ENCODE assay signal across 28 mouse cellular contexts in genomic region chr6:71716434-71716833, GRCm38 (mm10). TPM values are rescaled to one million over a fixed set of nuclear protein-coding genes. Genes with fewer than 3 reads are reported as not detected.
A peak's percentile ranks its signal among the peaks of the same experiment; 100 is the strongest.
DNase-seq lines count a peak whose midpoint lies in the region; ATAC-seq lines count a peak whose summit lies in the region.
"Had no signal": no experiment of that assay in that cellular context is flagged by ENCODE, and none has a peak within 500 bp of the region (broad histone marks: within the 10 kb centered on the region; RNA-seq: fewer than 3 reads in every experiment).

No protein-coding gene starts in this region.

- 0 out of 2 replicates have a peak, but pooled peaks cover 4% of the 10 kb centered on the region for H3K36me3 ChIP-seq in forebrain, embryonic 13.5 days (ENCODE audit: poor library complexity, severe bottlenecking)
- no peaks in the 10 kb centered on the region for H3K36me3 ChIP-seq in forebrain, embryonic 14.5 days (ENCODE audit: control insufficient read depth, insufficient read depth, low read length)
- H3K36me3 ChIP-seq in hindbrain, embryonic 14.5 days (replicated peaks; ENCODE audit: control insufficient read depth, insufficient read depth), result 0 out of 2 replicates have a peak, but pooled peaks cover 2% of the 10 kb centered on the region
- H3K36me3 ChIP-seq in hindbrain, embryonic 10.5 days, result 0 out of 2 replicates have a peak, but pooled peaks cover 4% of the 10 kb centered on the region
- no peaks in the 10 kb centered on the region for H3K36me3 ChIP-seq in neural tube, embryonic 12.5 days
- peaks cover 4% of the 10 kb centered on the region; the same call in 1 of the 2 replicates for H3K36me3 ChIP-seq in heart, embryonic 12.5 days
- H3K36me3 ChIP-seq: embryonic facial prominence, embryonic 13.5 days; liver, embryonic 12.5 days had no signal

- H3K27ac ChIP-seq in forebrain, embryonic 13.5 days, result no peak overlapping the region
- no peak overlapping the region for H3K27ac ChIP-seq in forebrain, embryonic 14.5 days (ENCODE audit: low read depth, low read length)
- no peak overlapping the region for H3K27ac ChIP-seq in hindbrain, embryonic 14.5 days
- H3K27ac ChIP-seq in hindbrain, embryonic 10.5 days, result no peak overlapping the region
- H3K27ac ChIP-seq in neural tube, embryonic 12.5 days, result no peak overlapping the region
- H3K27ac ChIP-seq in heart, embryonic 12.5 days (ENCODE audit: poor library complexity, severe bottlenecking), result no peak overlapping the region
- H3K27ac ChIP-seq: embryonic facial prominence, embryonic 13.5 days; kidney, postnatal 0 days; liver, embryonic 12.5 days; stomach, postnatal 0 days had no signal

- DNase-seq in forebrain, embryonic 14.5 days (ENCODE audit: low spot score), result no peak
- no peak for DNase-seq in hindbrain, embryonic 14.5 days (ENCODE audit: low spot score)
- no peak for DNase-seq in hindbrain, embryonic 10.5 days (ENCODE audit: low spot score)
- DNase-seq in neural tube, embryonic 10.5 days (ENCODE audit: extremely low spot score, low spot score), result no peak
- DNase-seq: adrenal gland, postnatal 10 days; cerebellum, adult 11 months; cerebellum, adult 9-10 months; cerebellum, postnatal 36 days; gastrocnemius, postnatal 10 days; heart, postnatal 14 days; kidney, adult 8-10 months; layer of hippocampus, postnatal 36 days; left cerebral cortex, postnatal 4 days; liver, postnatal 0 days; lung, postnatal 4 days; right cerebral cortex, postnatal 4 days; thymus, adult 18-20 months; thymus, postnatal 25 days had no signal

- no peak overlapping the region for H3K4me2 ChIP-seq in forebrain, embryonic 13.5 days
- no peak overlapping the region for H3K4me2 ChIP-seq in forebrain, embryonic 14.5 days (ENCODE audit: low read length)
- H3K4me2 ChIP-seq in hindbrain, embryonic 14.5 days (replicated peaks), result no peak overlapping the region
- H3K4me2 ChIP-seq in neural tube, embryonic 12.5 days (replicated peaks), result no peak overlapping the region
- no peak overlapping the region for H3K4me2 ChIP-seq in heart, embryonic 12.5 days
- H3K4me2 ChIP-seq: embryonic facial prominence, embryonic 13.5 days; liver, embryonic 12.5 days had no signal

- 0 out of 2 replicates have a peak, but pooled peaks cover 5% of the 10 kb centered on the region for H3K4me1 ChIP-seq in forebrain, embryonic 13.5 days
- H3K4me1 ChIP-seq in forebrain, embryonic 14.5 days (ENCODE audit: control insufficient read depth, insufficient read depth, low read length), result no peaks in the 10 kb centered on the region
- peaks cover 5% of the 10 kb centered on the region; the same call in 1 of the 2 replicates for H3K4me1 ChIP-seq in hindbrain, embryonic 14.5 days (replicated peaks; ENCODE audit: control insufficient read depth, insufficient read depth, low read length)
- H3K4me1 ChIP-seq in hindbrain, embryonic 10.5 days (replicated peaks), result no peaks in the 10 kb centered on the region
- H3K4me1 ChIP-seq in neural tube, embryonic 12.5 days, result no peaks in the 10 kb centered on the region
- peaks cover 8% of the 10 kb centered on the region; the same call in 1 of the 2 replicates for H3K4me1 ChIP-seq in heart, embryonic 12.5 days (replicated peaks)

- no peaks in the 10 kb centered on the region for H3K27me3 ChIP-seq in forebrain, embryonic 13.5 days
- H3K27me3 ChIP-seq in forebrain, embryonic 14.5 days (replicated peaks; ENCODE audit: control insufficient read depth, insufficient read depth, low read length), result no peaks in the 10 kb centered on the region
- H3K27me3 ChIP-seq in hindbrain, embryonic 14.5 days (ENCODE audit: control insufficient read depth, insufficient read depth, low read length), result no peaks in the 10 kb centered on the region
- H3K27me3 ChIP-seq in hindbrain, embryonic 10.5 days (ENCODE audit: insufficient read depth, poor library complexity, severe bottlenecking), result no peaks in the 10 kb centered on the region
- H3K27me3 ChIP-seq in neural tube, embryonic 12.5 days (replicated peaks), result no peaks in the 10 kb centered on the region
- H3K27me3 ChIP-seq in heart, embryonic 12.5 days (replicated peaks), result no peaks in the 10 kb centered on the region
- H3K27me3 ChIP-seq: embryonic facial prominence, embryonic 13.5 days; liver, embryonic 12.5 days had no signal

- H3K4me3 ChIP-seq in forebrain, embryonic 13.5 days, result no peak overlapping the region
- H3K4me3 ChIP-seq in forebrain, embryonic 14.5 days (ENCODE audit: low read depth, low read length), result no peak overlapping the region
- no peak overlapping the region for H3K4me3 ChIP-seq in hindbrain, embryonic 14.5 days (replicated peaks; ENCODE audit: low read length)
- no peak overlapping the region for H3K4me3 ChIP-seq in hindbrain, embryonic 10.5 days
- no peak overlapping the region for H3K4me3 ChIP-seq in neural tube, embryonic 12.5 days
- H3K4me3 ChIP-seq in heart, embryonic 12.5 days, result no peak overlapping the region
- H3K4me3 ChIP-seq: embryonic facial prominence, embryonic 13.5 days; liver, embryonic 12.5 days; megakaryocyte, embryonic 14.5 days had no signal

- H3K9me3 ChIP-seq in forebrain, embryonic 13.5 days (replicated peaks), result no peaks in the 10 kb centered on the region
- no peaks in the 10 kb centered on the region for H3K9me3 ChIP-seq in forebrain, embryonic 14.5 days (replicated peaks; ENCODE audit: control insufficient read depth, low read length)
- no peaks in the 10 kb centered on the region for H3K9me3 ChIP-seq in hindbrain, embryonic 14.5 days (ENCODE audit: control insufficient read depth, low read length)
- H3K9me3 ChIP-seq in hindbrain, embryonic 10.5 days, result 0 out of 2 replicates have a peak, but pooled peaks cover 2% of the 10 kb centered on the region
- H3K9me3 ChIP-seq in neural tube, embryonic 12.5 days, result no peaks in the 10 kb centered on the region
- 0 out of 2 replicates have a peak, but pooled peaks cover 3% of the 10 kb centered on the region for H3K9me3 ChIP-seq in heart, embryonic 12.5 days (replicated peaks)
- H3K9me3 ChIP-seq: embryonic facial prominence, embryonic 13.5 days; liver, embryonic 12.5 days had no signal

- H3K9ac ChIP-seq in forebrain, embryonic 13.5 days, result no peak overlapping the region
- no peak overlapping the region for H3K9ac ChIP-seq in forebrain, embryonic 14.5 days (ENCODE audit: low read length)
- no peak overlapping the region for H3K9ac ChIP-seq in hindbrain, embryonic 14.5 days
- no peak overlapping the region for H3K9ac ChIP-seq in neural tube, embryonic 12.5 days
- H3K9ac ChIP-seq in heart, embryonic 12.5 days, result no peak overlapping the region
- H3K9ac ChIP-seq: embryonic facial prominence, embryonic 13.5 days; liver, embryonic 12.5 days; liver, postnatal 0 days had no signal

- WGBS in forebrain, embryonic 13.5 days, result 96% methylated on average over 5 of the region's 5 CpGs
- WGBS in forebrain, embryonic 14.5 days, result 95% methylated on average over 5 of the region's 5 CpGs
- WGBS in hindbrain, embryonic 14.5 days, result 98% methylated on average over 5 of the region's 5 CpGs
- 91% methylated on average over 5 of the region's 5 CpGs for WGBS in hindbrain, embryonic 10.5 days
- WGBS in neural tube, embryonic 12.5 days, result 95% methylated on average over 5 of the region's 5 CpGs
- WGBS in heart, embryonic 12.5 days, result 94% methylated on average over 5 of the region's 5 CpGs

- peak; percentile 38; the same call in 1 of the 2 replicates for ATAC-seq in forebrain, embryonic 13.5 days
- ATAC-seq in forebrain, embryonic 14.5 days, result no peak
- ATAC-seq in hindbrain, embryonic 14.5 days (ENCODE audit: low FRiP score), result peak; percentile 59; the same call in 1 of the 2 replicates
- 0 out of 2 replicates have a peak, but pooled peaks have one; percentile 41 for ATAC-seq in neural tube, embryonic 12.5 days (ENCODE audit: low FRiP score, low read depth)
- no peak for ATAC-seq in heart, embryonic 12.5 days (ENCODE audit: insufficient number of reproducible peaks, low FRiP score)
- ATAC-seq: intestine, embryonic 16.5 days; liver, embryonic 12.5 days; liver, postnatal 0 days; Patski had no signal

RNA-seq across cellular contexts. Expression of gene Reep1, which starts 9.1 kb away (rescaled TPM):
- polyA plus RNA-seq in forebrain, embryonic 13.5 days (2015; fragmentation: Nextera tagmentation; extraction: Ambion mirVana), result 102 and 117 TPM in 2 replicates
- polyA plus RNA-seq in forebrain, embryonic 14.5 days (2014; fragmentation: Nextera tagmentation; extraction: Ambion mirVana), result 167 and 200 TPM in 2 replicates
- 326 and 374 TPM in 2 replicates for polyA plus RNA-seq in hindbrain, embryonic 14.5 days (2014; fragmentation: Nextera tagmentation; extraction: Ambion mirVana)
- polyA plus RNA-seq in hindbrain, embryonic 10.5 days (2016; fragmentation: Nextera tagmentation; extraction: Ambion mirVana), result 34.4 and 57.3 TPM in 2 replicates
- 141 and 158 TPM in 2 replicates for polyA plus RNA-seq in neural tube, embryonic 12.5 days (2016; fragmentation: Nextera tagmentation; extraction: Ambion mirVana)
- polyA plus RNA-seq in heart, embryonic 12.5 days (2016; fragmentation: Nextera tagmentation; extraction: Ambion mirVana), result 22.3 and 22.9 TPM in 2 replicates

Comparison
In these comparisons a context has a peak if more than half of its experiments do, and no peak if none do; other contexts are left out.
1. ATAC-seq: peak in forebrain, embryonic 13.5 days (single experiment), hindbrain, embryonic 14.5 days (single experiment) and neural tube, embryonic 12.5 days (single experiment); none in forebrain, embryonic 14.5 days (single experiment) and heart, embryonic 12.5 days (single experiment).